Mouse (Mus musculus) midbrain, postnatal 0 days (tissue): Measurements from ENCODE around the gene Dpp6. TPM values are rescaled to one million over a fixed set of nuclear protein-coding genes. Genes with fewer than 3 reads are reported as not detected.
A peak's percentile ranks its signal among the peaks of the same experiment; 100 is the strongest.

Experiments used
- ATAC-seq: fragments of 200-750 bp; cut with Nextera tagmentation; 2 replicates; pipeline ENCODE4 v1.8.0; 2017; ENCODE audit warnings: moderate number of reproducible peaks, mild to moderate bottlenecking, moderate TSS enrichment, moderate library complexity; ENCODE audit not compliant: low FRiP score
- DNase-seq: peaks from one replicate; pipeline ENCODE4 v3.0.0-alpha.2; 2015; ENCODE audit warnings: low spot score
- H3K27ac ChIP-seq: fragments of 300-500 bp; sonication (generic); 2 replicates; pipeline ENCODE4 v1.5.1; 2014; ENCODE audit warnings: low read depth, mild to moderate bottlenecking, low read length, mixed read lengths
- H3K27me3 ChIP-seq: fragments of 300-500 bp; sonication (generic); 2 replicates; pipeline ENCODE4 v1.6.1; 2014; ENCODE audit warnings: low read length, control low read depth, mixed read lengths; ENCODE audit not compliant: insufficient read depth
- H3K36me3 ChIP-seq: fragments of 300-500 bp; sonication (generic); 2 replicates; pipeline ENCODE4 v1.6.1; 2014; ENCODE audit warnings: low read length, control low read depth, mixed read lengths; ENCODE audit not compliant: insufficient read depth
- H3K4me1 ChIP-seq: fragments of 300-500 bp; sonication (generic); 2 replicates; pipeline ENCODE4 v1.6.1; 2014; ENCODE audit warnings: mild to moderate bottlenecking, control low read depth, antibody characterized with exemption, low read length, mixed read lengths; ENCODE audit not compliant: insufficient read depth
- H3K4me2 ChIP-seq: fragments of 300-500 bp; sonication (generic); 2 replicates; pipeline ENCODE4 v1.6.1; 2014; ENCODE audit warnings: low read depth, mild to moderate bottlenecking, low read length, mixed read lengths; ENCODE audit not compliant: poor library complexity, severe bottlenecking
- H3K4me3 ChIP-seq: fragments of 300-500 bp; sonication (generic); 2 replicates; pipeline ENCODE4 v1.5.1; 2014; ENCODE audit warnings: low read depth, mild to moderate bottlenecking, low read length, moderate library complexity
- H3K9ac ChIP-seq: fragments of 300-500 bp; sonication (generic); replicated peaks from 2 replicates; pipeline ENCODE4 v1.6.1; 2014; ENCODE audit warnings: mild to moderate bottlenecking, low read length, moderate library complexity, mixed read lengths; ENCODE audit not compliant: poor library complexity, severe bottlenecking
- H3K9me3 ChIP-seq: fragments of 300-500 bp; sonication (generic); 2 replicates; pipeline ENCODE4 v1.6.1; 2016; ENCODE audit warnings: low read length, control low read depth
- CTCF ChIP-seq: IDR thresholded peaks from 2 replicates; pipeline ENCODE4 v1.5.1; 2016; ENCODE audit warnings: antibody characterized with exemption, mild to moderate bottlenecking
- WGBS: fragments of 180-500 bp; shearing (Covaris S2); extraction: QIAGEN DNeasy Blood & Tissue Kit; methylation state at CpG from one replicate; pipeline ENCODE4 v1.1.7; 2014; 5-methylcytosine and 5-hydroxymethylcytosine counted together
- polyA plus RNA-seq: library from polyadenylated mRNA; unstranded; fragments of >200 nt; fragmentation: Nextera tagmentation; extraction: Ambion mirVana; gene quantifications from 2 replicates; pipeline ENCODE4 v1.2.1, GENCODE M21; 2015
- total RNA-seq: library from RNA; depleted of rRNA; stranded (reverse); fragments of >200 nt; gene quantifications from 2 replicates; pipeline ENCODE4 v1.2.3, GENCODE M21; 2014

The Dpp6 gene
- total and polyA plus RNA-seq, 2 experiments from 2014 or later = 88.6 to 169 TPM

- DNase-seq = no peak
- Histone ChIP-seq H3K4me2 (no peak overlapping the region), H3K9ac (no peak overlapping the region), H3K9me3 (no peaks in the 10 kb centered on the region), H3K4me3 (no peak overlapping the region), H3K36me3 (peaks cover 29% of the 10 kb centered on the region), H3K27ac (no peak overlapping the region), H3K4me1 (no peaks in the 10 kb centered on the region), H3K27me3 (no peaks in the 10 kb centered on the region)
- ATAC-seq = no peak
- no peak for TF ChIP-seq CTCF
Measured at GRCm38 (mm10) chr5:27717301-27717700, 900.3 kb downstream of the Dpp6 start.

GRCm38 (mm10) chr5:27719311-27719710, 902.3 kb downstream of the Dpp6 start:
- Histone ChIP-seq H3K4me1 (no peaks in the 10 kb centered on the region), H3K9ac (no peak overlapping the region), H3K4me2 (no peak overlapping the region), H3K4me3 (no peak overlapping the region), H3K27ac (no peak overlapping the region), H3K27me3 (no peaks in the 10 kb centered on the region), H3K9me3 (no peaks in the 10 kb centered on the region), H3K36me3 (peaks cover 30% of the 10 kb centered on the region)
- 80% methylated on average over 2 of the region's 2 CpGs for whole genome bisulfite sequencing
- no peak for TF ChIP-seq CTCF
- DNase-seq (no peak), ATAC-seq (no peak)

- H3K9me3 ChIP-seq = no peaks in the 10 kb centered on the region
- H3K9ac ChIP-seq = no peak overlapping the region
- no peaks in the 10 kb centered on the region for H3K4me1 ChIP-seq
- H3K27me3 ChIP-seq = no peaks in the 10 kb centered on the region
- ATAC-seq = no peak
- no peak overlapping the region for H3K4me2 ChIP-seq
- peak; percentile 51 for DNase-seq
- 40% methylated on average over 2 of the region's 2 CpGs for WGBS
- no peak overlapping the region for H3K4me3 ChIP-seq
- no peak overlapping the region for H3K27ac ChIP-seq
- peaks cover 33% of the 10 kb centered on the region for H3K36me3 ChIP-seq
- peak; percentile 77 for TF ChIP-seq CTCF
Measured at GRCm38 (mm10) chr5:27724460-27724859, 907.5 kb downstream of the Dpp6 start.

GRCm38 (mm10) chr5:27730666-27731065, 913.7 kb downstream of the Dpp6 start:
- ATAC-seq = no peak
- no peaks in the 10 kb centered on the region for H3K27me3 ChIP-seq
- no peak for TF ChIP-seq CTCF
- H3K9me3 ChIP-seq = no peaks in the 10 kb centered on the region
- no peak for DNase-seq
- no peak overlapping the region for H3K9ac ChIP-seq
- no peak overlapping the region for H3K27ac ChIP-seq
- H3K4me1 ChIP-seq = 0 out of 2 replicates have a peak, but pooled peaks cover 4% of the 10 kb centered on the region
- WGBS = 66% methylated on average over 5 of the region's 5 CpGs
- no peak overlapping the region for H3K4me2 ChIP-seq
- no peak overlapping the region for H3K4me3 ChIP-seq
- peaks cover 16% of the 10 kb centered on the region for H3K36me3 ChIP-seq

GRCm38 (mm10) chr5:27731392-27731791, 914.4 kb downstream of the Dpp6 start:
- ATAC-seq = no peak
- H3K9me3 ChIP-seq = no peaks in the 10 kb centered on the region
- 0 out of 2 replicates have a peak, but pooled peaks cover 4% of the 10 kb centered on the region for H3K4me1 ChIP-seq
- WGBS = 53% methylated on average over 1 of the region's 1 CpGs
- TF ChIP-seq CTCF = no peak
- no peak overlapping the region for H3K4me3 ChIP-seq
- DNase-seq = no peak
- H3K4me2 ChIP-seq = no peak overlapping the region
- no peaks in the 10 kb centered on the region for H3K27me3 ChIP-seq
- peaks cover 9% of the 10 kb centered on the region for H3K36me3 ChIP-seq
- peak overlapping the region; percentile 71; the same call in 1 of the 2 replicates for H3K27ac ChIP-seq
- H3K9ac ChIP-seq = no peak overlapping the region

GRCm38 (mm10) chr5:27732288-27732868, 915.4 kb downstream of the Dpp6 start:
- Histone ChIP-seq H3K4me1 (0 out of 2 replicates have a peak, but pooled peaks cover 4% of the 10 kb centered on the region), H3K9ac (no peak overlapping the region), H3K36me3 (peaks cover 3% of the 10 kb centered on the region; the same call in 1 of the 2 replicates), H3K4me3 (no peak overlapping the region), H3K27me3 (no peaks in the 10 kb centered on the region), H3K27ac (peak overlapping the region; percentile 71), H3K9me3 (no peaks in the 10 kb centered on the region), H3K4me2 (no peak overlapping the region)
- peak; percentile 21; the same call in 1 of the 2 replicates for ATAC-seq
- WGBS = 52% methylated on average over 5 of the region's 5 CpGs
- no peak for TF ChIP-seq CTCF
- peak; percentile 42 for DNase-seq
